Mouse (Mus musculus) stomach, adult 2 months (tissue): Measurements from ENCODE around the gene Prpsap1. TPM values are rescaled to one million over a fixed set of nuclear protein-coding genes. Genes with fewer than 3 reads are reported as not detected.

Source experiments
- polyA plus RNA-seq: library from polyadenylated mRNA; depleted of rRNA; stranded (reverse); fragments of >200 nt; gene quantifications from 2 replicates; pipeline ENCODE4 v1.2.3, GENCODE M21; 2012; rRNA removed

The Prpsap1 gene
- 66.8 and 174 TPM in 2 replicates for polyA plus RNA-seq

DNA sequence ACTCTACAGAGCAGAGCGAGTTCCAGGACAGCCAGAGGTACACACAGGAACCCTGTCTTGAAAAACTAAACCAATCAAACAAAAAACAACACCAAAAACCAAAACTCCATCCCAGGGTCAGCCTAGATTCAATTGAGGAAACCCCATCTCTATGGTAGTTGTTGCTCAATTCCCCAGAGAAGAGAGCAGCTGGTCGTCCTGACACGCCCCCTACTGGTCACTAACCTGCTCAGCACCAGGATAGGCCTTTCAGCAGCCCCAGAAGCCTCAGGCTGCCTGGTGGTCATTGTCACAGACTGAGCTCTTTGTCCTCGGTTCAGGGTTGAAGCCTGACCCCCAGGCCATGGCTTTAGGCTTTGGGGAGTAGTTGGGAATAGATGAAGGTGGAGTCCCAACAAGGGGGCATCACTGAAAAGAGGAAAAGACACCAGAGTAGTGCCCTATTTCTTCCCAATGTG, at the start of gene Prpsap1:
Gene Prpsap1 (minus strand): TSS at position 408 of the 458 bp plus-strand sequence.

DNA sequence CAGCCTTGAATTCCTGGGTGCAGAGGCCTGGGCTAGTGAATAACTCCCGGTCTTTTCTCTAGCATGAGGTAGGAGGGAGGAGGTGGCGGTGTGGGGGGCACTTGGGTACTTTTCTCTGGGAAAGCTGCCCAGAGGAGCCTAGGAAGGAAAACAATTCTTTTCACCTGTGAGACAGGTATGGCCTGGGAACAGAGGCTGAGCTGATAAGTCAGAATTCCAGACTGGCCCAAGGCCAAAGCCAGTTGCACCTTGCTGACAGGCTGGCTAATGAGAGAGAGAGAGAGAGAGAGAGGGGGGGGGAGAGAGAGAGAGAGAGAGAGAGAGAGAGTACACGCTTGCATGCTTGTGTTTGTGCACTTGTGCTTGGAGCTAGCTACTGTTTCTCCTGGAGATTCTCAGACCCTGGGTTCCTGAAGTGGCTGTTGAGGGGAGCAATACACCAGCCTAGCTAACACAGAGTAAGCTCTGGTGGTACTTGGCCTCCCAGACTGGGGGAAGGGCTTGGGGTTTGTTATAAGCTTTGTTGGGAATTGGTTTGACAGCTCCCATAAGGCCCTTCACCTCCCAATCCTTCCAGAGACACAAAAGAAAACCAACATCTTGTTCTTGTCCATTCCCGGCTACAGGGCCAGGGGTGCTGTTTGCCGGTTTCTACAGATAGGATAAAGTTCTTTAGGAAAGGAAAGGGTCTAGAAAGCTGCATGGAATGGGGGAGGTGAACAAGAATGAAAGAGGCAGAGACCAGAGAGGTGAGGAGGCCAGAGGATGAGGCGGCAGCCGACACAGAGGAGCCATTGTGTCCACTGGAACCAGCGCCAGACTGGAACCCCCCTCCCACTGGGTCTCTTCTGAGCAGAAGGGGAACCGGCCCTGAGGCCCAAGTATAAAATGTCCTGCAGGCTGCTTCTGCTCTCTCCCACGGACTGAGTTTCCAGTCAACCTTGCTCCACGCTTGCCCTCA, 36.5 kb upstream of the Prpsap1 start, which contains the start of gene Sphk1:
Gene Sphk1 (plus strand): TSS at position 739 of the 961 bp plus-strand sequence.

DNA sequence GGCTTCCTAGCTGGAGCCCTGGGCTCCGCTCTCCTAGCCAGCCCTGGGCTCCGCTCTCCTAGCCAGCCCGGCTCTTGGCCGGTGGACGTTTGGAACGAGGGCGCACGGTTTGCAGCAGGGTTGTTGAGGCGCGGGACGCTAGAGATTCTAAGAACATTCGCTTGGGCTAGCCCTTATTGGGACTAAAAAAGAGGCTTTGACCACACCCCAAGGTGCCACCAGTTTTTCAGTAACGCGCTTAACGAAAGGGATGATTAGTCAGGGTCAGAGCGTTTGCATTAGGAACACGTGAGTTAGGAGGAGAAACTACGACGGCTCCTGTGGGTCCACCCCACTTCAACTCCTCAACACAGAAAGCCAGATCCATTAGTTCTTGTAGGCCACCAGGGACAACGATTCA, 27.9 kb downstream of the Prpsap1 start, which contains the start of gene Qrich2:
Gene Qrich2 (minus strand): TSS at position 101 of the 400 bp plus-strand sequence.

DNA sequence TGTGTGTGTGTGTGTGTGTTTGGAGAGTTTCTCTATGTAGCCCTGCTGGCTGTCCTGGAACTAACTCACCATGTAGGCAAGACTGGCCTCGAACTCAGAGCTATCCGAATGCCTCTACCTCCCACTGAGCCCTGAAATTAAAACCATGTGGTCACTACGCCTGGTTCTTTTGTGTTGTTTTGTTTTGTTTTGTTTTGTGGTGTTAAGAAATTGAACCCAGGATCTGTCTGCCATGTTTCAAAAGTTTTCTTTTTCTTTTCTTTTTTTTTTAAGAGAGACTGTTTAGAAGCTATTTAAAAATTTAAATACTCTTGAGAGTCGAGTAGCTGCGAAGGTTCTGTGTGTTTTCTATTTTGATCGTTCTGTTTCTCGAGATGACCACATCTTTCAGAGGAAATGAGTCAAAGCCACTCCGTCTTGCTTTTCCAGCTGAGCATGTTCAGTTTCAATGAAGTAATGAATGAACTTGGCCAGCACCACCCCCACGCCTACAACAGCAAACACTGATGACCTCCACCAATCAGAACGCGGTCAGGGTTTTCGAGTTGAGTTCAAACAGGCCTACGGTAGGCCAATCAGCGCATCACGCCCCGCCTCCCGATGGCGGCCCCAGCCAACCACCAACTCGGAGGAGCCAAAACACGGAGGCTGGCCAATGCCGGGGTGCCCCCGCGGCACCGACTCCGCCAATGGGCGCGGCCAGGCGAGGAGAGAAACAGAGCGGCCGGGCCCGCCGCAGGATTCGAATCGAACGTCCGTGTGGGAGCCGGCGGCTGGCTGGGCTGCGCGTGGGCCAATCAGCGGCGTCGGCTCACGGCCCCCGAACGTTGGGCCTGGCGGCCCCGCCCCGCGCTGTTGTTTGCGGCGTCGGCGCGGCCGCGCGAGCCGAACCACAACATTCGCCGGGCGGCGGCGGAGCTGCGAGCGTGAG, 60.4 kb downstream of the Prpsap1 start, which contains the start of gene Ubald2:
Gene Ubald2 (plus strand): TSS at position 739 of the 931 bp plus-strand sequence.

Other genes starting within 250 kb of the Prpsap1 start
- 18.6 and 18.9 TPM in 2 replicates for gene Srp68, start 220.0 kb downstream of the Prpsap1 start, polyA plus RNA-seq
- 3.1 and 5.7 TPM in 2 replicates for gene Galr2, start 213.3 kb downstream of the Prpsap1 start, polyA plus RNA-seq
- gene Exoc7, start 187.0 kb downstream of the Prpsap1 start, polyA plus RNA-seq: 12.6 and 12.9 TPM in 2 replicates
- gene Foxj1, start 158.8 kb downstream of the Prpsap1 start, polyA plus RNA-seq: 0.15 and 0.68 TPM in 2 replicates
- gene Rnf157, start 81.2 kb downstream of the Prpsap1 start, polyA plus RNA-seq: 0.94 and 1.5 TPM in 2 replicates
- gene Ubald2, start 60.1 kb downstream of the Prpsap1 start, polyA plus RNA-seq: 179 and 252 TPM in 2 replicates
- 0.15 and 0.16 TPM in 2 replicates for gene Qrich2, start 28.0 kb downstream of the Prpsap1 start, polyA plus RNA-seq
- gene Sphk1, start 36.7 kb upstream of the Prpsap1 start, polyA plus RNA-seq: 5.5 and 6.2 TPM in 2 replicates
- gene Ube2o, start 87.2 kb upstream of the Prpsap1 start, polyA plus RNA-seq: 7.3 and 8.5 TPM in 2 replicates
- 0.06 and 0.21 TPM in 2 replicates for gene Aanat, start 92.2 kb upstream of the Prpsap1 start, polyA plus RNA-seq
- 19.1 and 19.6 TPM in 2 replicates for gene Rhbdf2, start 132.8 kb upstream of the Prpsap1 start, polyA plus RNA-seq
- 0.45 and 0.75 TPM in 2 replicates for gene Prcd, start 159.3 kb upstream of the Prpsap1 start, polyA plus RNA-seq
- 21.5 and 28.4 TPM in 2 replicates for gene Cygb, start 160.1 kb upstream of the Prpsap1 start, polyA plus RNA-seq